Comparison of ENCODE assay signal across 40 mouse cellular contexts in genomic region chr11:98537480-98538034, GRCm38 (mm10). TPM values are rescaled to one million over a fixed set of nuclear protein-coding genes. Genes with fewer than 3 reads are reported as not detected.
"Had no signal": no experiment of that assay in that cellular context is flagged by ENCODE, and none has a peak within 500 bp of the region (broad histone marks: within the 10 kb centered on the region; RNA-seq: fewer than 3 reads in every experiment).

No protein-coding gene starts in this region.

- H3K4me3 ChIP-seq: heart, embryonic 12.5 days; heart, embryonic 13.5 days; heart, embryonic 15.5 days; hindbrain, embryonic 10.5 days; hindbrain, embryonic 12.5 days; hindbrain, embryonic 13.5 days; hindbrain, embryonic 15.5 days; intestine, embryonic 15.5 days; kidney, embryonic 15.5 days; layer of hippocampus, adult 2 months; left cerebral cortex, adult 2 months had no signal

- H3K36me3 ChIP-seq: heart, embryonic 12.5 days; heart, embryonic 13.5 days; heart, embryonic 15.5 days; hindbrain, embryonic 10.5 days; hindbrain, embryonic 12.5 days; hindbrain, embryonic 13.5 days; hindbrain, embryonic 15.5 days; intestine, embryonic 15.5 days; kidney, embryonic 15.5 days had no signal

- H3K9ac ChIP-seq: heart, embryonic 12.5 days; heart, embryonic 13.5 days; heart, embryonic 15.5 days; hindbrain, embryonic 12.5 days; hindbrain, embryonic 13.5 days; hindbrain, embryonic 14.5 days; hindbrain, embryonic 15.5 days; intestine, embryonic 15.5 days; kidney, embryonic 15.5 days had no signal

- DNase-seq: heart, postnatal 10 days; heart, postnatal 14 days; heart, postnatal 36 days; heart, postnatal 4 days; kidney, adult 11 months; kidney, adult 18-20 months; kidney, adult 2 months; kidney, adult 8-10 months; kidney, adult 9 months; kidney, postnatal 10 days; kidney, postnatal 14 days; kidney, postnatal 25 days; kidney, postnatal 36 days; kidney, postnatal 4 days; layer of hippocampus, adult 9-11 months; layer of hippocampus, postnatal 36 days had no signal

- H3K9me3 ChIP-seq: heart, embryonic 15.5 days; hindbrain, embryonic 12.5 days; hindbrain, embryonic 13.5 days; hindbrain, embryonic 15.5 days; intestine, embryonic 15.5 days; kidney, embryonic 15.5 days had no signal

- H3K27ac ChIP-seq: heart, embryonic 13.5 days; heart, embryonic 15.5 days; hindbrain, embryonic 10.5 days; hindbrain, embryonic 12.5 days; hindbrain, embryonic 13.5 days; hindbrain, embryonic 14.5 days; hindbrain, embryonic 15.5 days; hindbrain, postnatal 0 days; intestine, embryonic 15.5 days; kidney, embryonic 15.5 days; kidney, postnatal 0 days; layer of hippocampus, adult 2 months; left cerebral cortex, adult 2 months had no signal

- H3K4me2 ChIP-seq: heart, embryonic 11.5 days; heart, embryonic 12.5 days; heart, embryonic 13.5 days; heart, embryonic 15.5 days; hindbrain, embryonic 12.5 days; hindbrain, embryonic 13.5 days; hindbrain, embryonic 14.5 days; hindbrain, embryonic 15.5 days; intestine, embryonic 15.5 days; kidney, embryonic 15.5 days had no signal

- H3K4me1 ChIP-seq: heart, embryonic 12.5 days; heart, embryonic 13.5 days; heart, embryonic 15.5 days; hindbrain, embryonic 10.5 days; hindbrain, embryonic 12.5 days; hindbrain, embryonic 13.5 days; hindbrain, embryonic 15.5 days; intestine, embryonic 15.5 days; kidney, embryonic 15.5 days had no signal

RNA-seq across cellular contexts. Expression of gene Ikzf3, which starts 8.3 kb away (rescaled TPM):
- total RNA-seq: hindbrain, postnatal 0 days; layer of hippocampus, adult 18-20 months; layer of hippocampus, adult 8-10 months; layer of hippocampus, postnatal 10 days; layer of hippocampus, postnatal 36 days had no signal
- polyA plus RNA-seq: heart, embryonic 14.5 days; hindbrain, embryonic 12.5 days; hindbrain, embryonic 15.5 days had no signal

RNA-seq across cellular contexts. Expression of gene Zpbp2, which starts 13.3 kb away (rescaled TPM):
- total RNA-seq: heart, postnatal 10 days; heart, postnatal 14 days; heart, postnatal 25 days; heart, postnatal 36 days; hematopoietic stem cell, adult 5-6 weeks; hindbrain, postnatal 0 days; layer of hippocampus, adult 18-20 months; layer of hippocampus, adult 2 months; layer of hippocampus, postnatal 10 days; layer of hippocampus, postnatal 25 days; layer of hippocampus, postnatal 36 days; left cerebral cortex, adult 18-20 months; left cerebral cortex, adult 2 months had no signal
- polyA plus RNA-seq: hindbrain, embryonic 11.5 days; hindbrain, embryonic 13.5 days; hindbrain, embryonic 14.5 days had no signal
